Mouse (Mus musculus): Measurements from ENCODE around the gene Ntm. TPM values are rescaled to one million over a fixed set of nuclear protein-coding genes. Genes with fewer than 3 reads are reported as not detected.

The Ntm gene
- total RNA-seq, 2 experiments from 2014 or later = 13.4 to 15.8 TPM

DNA sequence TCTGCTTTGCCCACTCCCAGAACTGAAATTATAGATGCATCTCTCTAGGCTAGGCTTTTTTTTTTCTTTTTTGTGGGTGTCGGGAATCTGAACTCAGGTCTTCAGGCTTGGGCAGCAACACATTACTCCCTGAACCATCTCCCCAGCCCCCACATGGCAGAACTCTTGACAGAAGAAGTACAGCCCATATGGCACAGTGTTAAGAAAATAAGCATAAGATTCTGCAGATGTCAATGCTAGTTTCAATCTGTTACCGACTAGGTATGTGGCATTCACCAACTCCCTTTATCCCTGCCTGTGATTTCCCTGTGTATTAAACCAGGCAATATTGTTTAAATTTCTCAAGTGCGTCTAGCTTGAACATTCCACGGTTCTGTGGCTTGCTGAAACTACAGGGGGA is 166.7 kb downstream of the Ntm start:
- no peak for DNase-seq

DNA sequence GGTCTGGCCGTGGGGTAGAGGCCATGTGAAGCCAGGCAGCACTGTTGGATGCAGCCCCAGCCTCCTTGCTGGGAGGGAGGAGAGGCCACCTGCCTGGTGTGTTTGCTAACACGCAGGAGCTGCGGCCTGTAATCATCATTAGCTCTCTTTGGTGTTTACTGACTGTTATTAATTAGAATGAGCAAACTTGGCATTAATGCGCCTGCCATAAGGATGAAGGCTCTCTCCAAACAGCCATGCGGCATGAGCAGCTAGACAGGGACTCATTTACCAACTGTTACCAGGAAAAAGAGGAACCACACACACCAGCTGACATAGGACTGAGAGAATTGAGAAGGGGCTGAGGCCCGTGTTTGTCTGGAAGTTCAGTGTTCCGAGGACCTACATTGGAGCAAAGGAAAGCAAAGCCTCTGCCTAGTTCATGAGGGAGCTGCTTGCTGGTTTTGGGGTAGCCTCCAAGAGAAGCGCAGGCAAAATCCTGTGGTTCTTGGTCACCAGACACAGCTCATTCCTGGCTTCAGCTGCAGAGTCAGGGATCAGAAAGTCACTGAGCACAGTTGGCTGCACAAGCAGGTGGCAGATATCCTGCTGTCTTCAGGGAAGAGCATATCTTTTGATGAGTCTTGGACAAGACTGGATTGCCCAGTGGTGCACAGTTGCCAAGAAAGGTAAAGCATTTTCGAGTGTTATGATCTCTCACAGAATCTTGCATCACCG is 171.6 kb downstream of the Ntm start:
- no peak for DNase-seq

GRCm38 (mm10) chr9:29790017-29790416 is 172.9 kb downstream of the Ntm start:
- no peak for DNase-seq

DNA sequence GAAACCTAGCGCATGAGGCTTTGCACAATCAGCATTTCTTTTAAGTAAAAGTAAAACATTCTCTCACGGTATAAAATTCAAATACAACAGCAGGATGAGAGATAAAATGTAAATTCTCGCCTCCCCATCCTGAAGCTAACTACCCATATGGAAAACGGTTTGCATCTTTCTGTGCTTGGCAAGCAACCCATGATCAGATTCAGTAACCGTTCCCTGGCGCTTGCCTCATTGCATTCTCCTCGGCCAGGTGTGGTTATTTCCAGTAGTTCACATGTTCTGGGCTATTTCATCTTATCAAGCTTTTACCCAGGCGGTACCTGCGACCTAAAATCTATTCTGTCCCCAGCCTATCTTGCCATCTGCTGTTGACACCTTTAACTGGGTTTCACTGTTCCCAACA is 174.1 kb downstream of the Ntm start:
- no peak for DNase-seq

DNA sequence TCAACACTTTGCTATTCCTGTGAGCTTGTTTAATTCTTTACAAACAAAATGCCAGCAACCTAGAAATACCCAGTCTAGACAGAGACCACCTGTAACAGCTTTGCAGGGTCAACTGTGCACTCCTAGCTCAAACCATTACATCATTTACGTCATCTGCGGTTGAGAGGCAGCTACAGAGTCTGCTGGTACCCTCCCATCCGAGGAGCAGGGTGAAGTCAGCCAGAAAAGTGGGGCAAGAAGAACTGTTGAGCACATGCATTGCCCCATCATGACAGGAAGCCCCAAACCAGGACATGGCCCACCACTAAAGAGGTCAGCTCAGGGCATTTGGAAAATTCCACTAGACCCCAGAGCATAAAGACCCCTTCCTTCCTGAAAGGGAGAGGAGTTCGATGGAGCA is 175.5 kb downstream of the Ntm start:
- no peak for DNase-seq

- DNase-seq = no peak
These were observed 180.2 kb downstream of the Ntm start for GRCm38 (mm10) chr9:29782697-29783096.

GRCm38 (mm10) chr9:29779739-29780138 is 183.2 kb downstream of the Ntm start:
- DNase-seq = no peak

GRCm38 (mm10) chr9:29776951-29777350 is 186.0 kb downstream of the Ntm start:
- no peak for DNase-seq

DNA sequence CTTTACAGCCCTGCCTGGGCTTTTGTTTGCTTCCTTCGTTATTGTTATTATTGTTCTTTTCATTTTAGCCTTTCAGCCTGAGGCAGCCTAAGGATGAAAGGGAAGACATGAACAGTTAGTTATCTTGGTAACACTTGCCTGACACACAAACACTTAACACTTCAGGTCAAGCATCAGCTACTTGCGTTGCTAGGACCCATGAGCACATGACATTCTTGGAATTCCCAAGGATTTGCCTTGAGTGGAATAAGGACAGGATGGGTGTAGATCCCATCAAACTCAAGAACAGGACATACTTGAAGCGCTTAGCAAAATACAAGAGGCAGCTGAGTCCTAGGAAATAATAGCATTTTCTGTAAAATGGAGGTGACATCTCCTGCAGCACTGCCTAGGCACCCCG is 186.4 kb downstream of the Ntm start:
- no peak for DNase-seq

DNA sequence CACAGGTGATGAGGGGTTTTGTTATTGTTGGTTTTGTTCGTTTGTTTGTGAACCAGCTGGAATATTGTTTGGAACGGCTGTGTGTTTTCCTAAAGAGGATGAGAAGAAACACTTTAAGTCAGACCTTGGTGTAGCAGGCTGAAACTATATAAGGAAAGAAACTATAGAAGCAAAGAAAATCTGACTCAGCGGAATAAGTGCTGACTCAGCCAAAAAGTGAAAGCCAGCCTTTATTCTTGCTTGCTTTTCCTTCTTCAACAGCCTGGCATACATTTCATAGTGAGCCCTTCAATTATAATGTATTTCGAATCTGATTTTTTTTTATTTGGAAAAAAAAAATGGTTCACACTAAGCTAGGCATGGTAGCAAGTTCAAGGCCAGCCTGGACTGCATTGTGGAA is 186.9 kb downstream of the Ntm start:
- DNase-seq = no peak

- no peak for DNase-seq
These were observed 190.1 kb downstream of the Ntm start for GRCm38 (mm10) chr9:29772625-29773388.

DNA sequence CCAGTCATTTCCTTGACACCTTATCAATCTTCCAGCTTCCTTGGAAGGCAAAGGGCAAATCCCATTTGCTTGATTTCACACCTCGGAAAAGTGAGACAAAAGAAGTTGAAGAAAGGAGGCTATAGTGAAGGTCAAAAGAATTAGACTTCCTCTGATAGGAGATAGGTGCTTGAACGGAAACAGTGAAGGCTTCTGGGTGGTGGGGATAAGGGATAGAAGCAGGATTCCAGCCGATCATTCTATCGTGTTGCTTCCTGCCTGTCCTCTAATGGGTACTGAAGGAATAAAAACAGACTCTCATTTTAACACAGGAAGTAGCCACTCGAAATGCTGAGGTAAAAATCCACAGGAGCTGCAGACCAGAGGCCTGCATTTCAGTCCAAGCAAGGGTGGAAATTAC is 191.1 kb downstream of the Ntm start:
- DNase-seq = no peak

- DNase-seq = no peak
These were observed 191.7 kb downstream of the Ntm start for GRCm38 (mm10) chr9:29771071-29771785.

DNA sequence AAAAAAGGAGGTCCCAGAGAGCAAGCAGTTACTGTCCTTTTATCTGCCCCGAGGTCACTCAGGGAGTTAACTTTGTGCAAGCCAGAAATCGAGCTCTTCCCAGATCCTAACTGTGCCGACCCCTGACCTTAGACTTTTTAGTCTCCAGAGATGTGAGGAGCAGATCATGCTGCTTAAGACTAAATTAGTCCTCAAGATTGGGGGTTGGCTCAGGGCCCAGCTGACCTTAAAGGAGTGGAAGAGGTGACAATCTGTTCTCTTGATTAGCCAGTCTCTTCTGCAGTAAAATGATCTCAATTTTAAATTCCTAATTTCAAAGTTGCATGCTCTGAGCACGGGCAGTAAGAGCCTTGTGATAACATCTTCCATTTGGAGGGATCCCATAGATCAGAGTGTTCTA is 193.6 kb downstream of the Ntm start:
- DNase-seq = no peak

DNA sequence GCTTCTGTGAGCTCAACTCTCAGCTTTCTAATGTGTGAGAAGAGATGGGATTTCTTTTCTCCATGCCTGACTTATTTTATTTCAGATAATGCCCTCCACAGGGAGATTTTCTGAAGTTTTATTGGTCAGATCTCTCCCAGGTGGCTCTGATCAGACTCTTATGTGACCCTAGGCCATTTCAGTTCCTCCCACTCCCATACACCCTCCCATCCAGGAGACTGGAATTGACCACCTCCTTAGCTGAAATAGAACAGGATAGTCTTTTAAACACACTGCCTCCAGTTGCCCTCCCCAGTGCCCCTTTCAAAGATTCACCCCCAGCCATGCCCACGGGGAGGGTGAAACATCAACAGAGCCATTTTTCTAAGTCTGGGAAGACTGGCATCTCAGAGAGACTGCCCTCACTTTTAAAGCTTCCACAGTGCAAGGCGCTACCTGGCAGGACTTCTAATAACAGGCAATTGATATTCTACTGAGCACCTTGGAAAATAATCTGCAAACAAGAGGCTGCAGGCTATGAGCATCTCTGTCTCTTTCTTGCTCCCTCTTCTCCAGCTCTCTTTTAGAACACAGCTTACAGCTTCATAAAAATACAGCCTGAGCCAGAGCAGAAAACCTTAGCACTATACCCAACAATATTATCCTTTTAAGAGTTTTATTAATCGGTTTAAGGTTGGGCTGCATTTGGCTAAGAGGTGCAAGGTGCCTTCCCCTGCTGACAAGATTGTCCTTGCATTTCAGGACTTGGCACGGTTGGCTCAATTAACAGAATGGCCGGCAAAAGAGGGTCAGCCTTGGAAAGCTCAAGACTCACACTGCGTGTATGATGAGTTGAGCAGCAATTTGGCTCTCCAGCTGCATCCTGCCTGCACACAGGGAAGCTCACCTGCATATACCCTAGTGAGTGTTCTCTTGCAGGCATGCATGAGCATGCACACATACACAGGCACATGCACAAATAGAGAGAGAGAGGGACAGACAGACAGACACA is 196.7 kb downstream of the Ntm start:
- no peak for DNase-seq

DNA sequence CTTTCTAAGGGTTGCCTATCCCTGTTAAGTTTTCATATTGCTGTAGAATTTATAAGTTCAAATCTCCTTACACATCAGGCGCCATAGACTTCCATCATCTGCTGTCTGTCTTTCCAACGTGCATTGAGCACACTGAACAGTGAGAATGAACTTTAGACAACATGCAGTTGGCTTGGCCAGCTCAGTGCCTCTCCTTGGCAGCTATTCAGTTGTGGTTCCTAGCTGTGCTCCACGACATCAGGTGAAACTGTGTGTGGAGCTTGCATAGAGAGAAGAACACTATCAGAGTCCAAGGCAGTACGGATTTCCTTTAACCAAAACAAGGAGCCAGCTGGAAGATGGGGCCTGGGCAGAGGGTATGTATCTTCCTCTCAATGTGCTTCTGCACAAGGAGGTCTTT is 199.6 kb downstream of the Ntm start:
- DNase-seq = no peak

DNA sequence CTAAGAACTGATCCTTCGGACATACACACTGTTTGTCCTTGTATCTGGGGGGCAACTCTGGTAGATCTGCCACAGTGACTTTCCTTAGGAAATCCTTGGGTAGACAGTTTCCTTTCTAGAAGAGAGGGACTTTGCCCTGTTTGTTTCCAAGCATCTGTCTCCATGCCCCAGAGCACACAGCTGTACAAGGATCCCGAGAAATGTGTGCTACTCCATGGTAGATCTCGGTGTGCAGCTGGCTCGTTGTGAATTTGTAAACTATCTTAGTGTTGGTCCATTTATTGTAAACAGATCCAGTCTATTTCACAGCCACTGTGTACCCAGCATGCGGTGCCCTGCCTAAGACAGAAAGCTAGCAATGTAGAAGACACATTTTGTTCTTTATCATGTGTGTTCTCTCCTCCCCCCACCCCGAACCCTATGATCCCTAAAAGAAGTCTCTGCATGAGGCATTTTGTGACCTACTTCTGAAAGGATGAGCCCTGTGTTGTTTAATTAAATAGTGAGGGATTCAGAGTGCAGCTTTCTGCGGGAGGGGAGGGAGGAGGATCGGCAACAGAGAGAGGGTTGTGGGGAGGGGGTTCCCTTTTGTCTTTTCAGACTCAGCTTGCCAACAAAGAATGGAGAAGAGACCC is 200.9 kb downstream of the Ntm start:
- no peak for DNase-seq

DNA sequence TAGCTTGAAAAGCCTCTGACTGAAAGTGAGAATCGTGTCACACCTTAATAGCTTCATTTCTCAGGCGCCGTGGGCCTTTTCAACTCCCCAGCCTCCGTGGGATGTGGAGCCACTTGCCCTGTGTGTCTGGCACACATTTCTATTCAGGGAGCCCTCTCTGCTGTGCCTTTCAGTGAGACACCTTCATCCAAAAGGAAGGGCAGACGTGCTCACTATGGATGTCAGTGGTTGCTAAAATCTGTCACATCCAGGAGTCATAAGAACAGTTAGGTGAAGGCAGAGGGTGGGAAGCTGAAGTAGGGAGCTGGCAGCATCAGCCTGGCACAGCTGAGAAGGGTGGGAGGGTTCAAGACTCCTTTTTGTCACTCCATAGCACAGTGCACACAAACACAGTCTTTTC is 201.4 kb downstream of the Ntm start:
- DNase-seq = no peak

- DNase-seq = peak; percentile 17
These were observed 203.0 kb downstream of the Ntm start for GRCm38 (mm10) chr9:29759940-29760339.

DNA sequence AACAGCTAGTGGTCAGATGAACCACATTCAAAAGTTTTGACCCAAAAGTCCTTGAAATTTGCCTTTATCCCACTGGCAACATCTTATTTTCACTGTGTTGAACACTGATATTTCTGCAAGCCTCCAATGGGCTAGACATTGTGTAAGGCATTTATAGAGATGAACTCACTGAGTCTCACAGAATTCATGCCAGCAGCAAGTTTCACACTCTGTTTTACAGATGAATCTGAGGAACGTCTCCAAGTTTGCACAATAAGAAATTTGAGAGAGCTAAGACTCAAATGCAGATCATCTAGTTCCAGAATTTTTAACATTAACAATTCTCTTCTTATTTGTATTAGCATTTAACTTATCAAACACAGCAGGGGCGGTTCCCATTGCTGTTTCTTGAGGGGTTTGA is 203.9 kb downstream of the Ntm start:
- no peak for DNase-seq

DNA sequence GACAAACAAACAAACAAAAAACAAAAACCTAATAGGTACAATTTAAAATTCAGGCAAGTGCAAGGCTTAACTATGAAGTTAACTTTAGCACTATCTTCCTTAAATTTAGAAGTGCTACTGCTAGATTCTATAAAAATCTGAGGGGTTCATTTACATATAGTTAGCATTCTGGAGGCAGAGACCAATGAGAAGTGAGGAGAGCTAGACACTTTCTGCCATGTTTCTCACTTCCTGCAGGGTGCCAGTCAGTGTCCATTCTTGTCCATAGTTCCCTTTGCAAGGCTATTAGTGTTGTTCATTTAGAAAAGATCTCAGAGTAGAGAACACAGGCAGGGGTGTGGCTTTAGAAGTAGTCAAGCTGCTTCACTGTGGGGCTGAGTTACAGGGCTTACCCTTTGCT is 208.6 kb downstream of the Ntm start:
- no peak for DNase-seq

DNA sequence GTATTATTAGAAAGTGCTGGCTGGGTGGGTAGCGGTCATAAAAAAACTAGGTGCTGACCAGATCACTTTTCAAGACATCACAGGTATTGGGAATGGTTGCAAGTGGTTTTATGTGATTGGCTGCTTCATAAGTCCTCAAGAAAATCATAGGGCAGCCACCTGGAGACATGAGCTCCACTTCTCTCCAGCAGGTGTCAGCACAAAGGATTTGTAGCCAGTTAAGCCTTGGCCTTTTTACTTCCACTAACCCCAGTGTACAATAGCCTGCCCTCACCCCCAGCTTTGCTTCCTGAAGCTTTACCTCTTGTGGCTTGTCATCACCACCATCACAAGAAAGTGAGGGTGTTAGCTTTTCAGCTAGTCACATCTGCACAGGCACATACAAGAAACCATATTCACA is 211.5 kb downstream of the Ntm start:
- peak; percentile 17 for DNase-seq

Measured in heart, postnatal 4 days (tissue).